Mouse (Mus musculus): Measurements from ENCODE around the gene Nde1.
"Not testable (repeated sequence)": the region's sequence is repeated elsewhere in the genome, so short reads cannot be mapped to it uniquely, and the experiment has no call there.

Nde1 gene

DNA sequence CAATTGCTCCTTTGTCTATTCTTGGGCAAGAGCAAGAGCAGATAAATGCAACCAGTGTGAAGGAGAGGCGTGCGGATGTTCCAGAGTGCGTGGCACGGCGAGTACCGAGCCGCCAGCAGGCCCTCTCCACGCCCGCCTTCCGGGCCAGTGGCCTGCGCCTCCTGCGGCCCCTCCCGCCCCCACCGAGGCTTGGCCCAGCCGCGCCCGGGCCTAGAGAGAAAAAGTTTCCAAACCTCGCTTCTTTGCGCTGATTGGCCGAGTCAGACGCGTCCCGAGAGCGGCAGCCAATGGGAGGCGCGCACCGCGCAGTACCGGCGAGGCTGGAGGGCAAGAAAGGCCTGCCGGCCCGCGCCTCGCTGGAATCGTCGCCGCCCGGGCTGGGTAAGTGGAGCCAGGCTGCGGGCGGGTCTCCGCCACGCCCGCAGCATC, at the start of gene Nde1, which contains the start of gene Marf1:
Gene Nde1, plus strand, starts transcription at position 288 of the 429 bp plus-strand sequence.
Gene Marf1, minus strand, starts transcription at position 364 of the 429 bp plus-strand sequence.
- DNase-seq: peak; percentile 91 to 93

DNA sequence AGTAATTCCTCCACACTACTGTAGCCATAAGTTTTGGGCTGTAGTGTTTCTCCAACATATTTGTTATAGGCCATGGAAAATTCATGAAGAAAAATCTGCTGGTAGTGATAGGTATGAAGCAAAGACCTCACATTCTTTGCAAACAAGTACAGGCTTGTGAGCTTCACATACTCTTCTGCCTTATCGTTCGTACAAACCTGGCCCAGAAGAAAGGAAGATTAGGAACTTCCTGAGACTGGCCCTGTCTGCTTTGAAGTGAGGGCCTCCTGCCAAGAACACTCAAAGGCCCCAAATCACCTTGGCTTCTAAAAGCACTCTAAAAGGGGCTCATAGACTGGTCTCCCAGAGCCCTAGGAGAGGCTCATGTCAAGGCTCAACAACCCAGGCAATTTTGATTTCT, 45.8 kb upstream of the Nde1 start:
- DNase-seq: no peak

DNA sequence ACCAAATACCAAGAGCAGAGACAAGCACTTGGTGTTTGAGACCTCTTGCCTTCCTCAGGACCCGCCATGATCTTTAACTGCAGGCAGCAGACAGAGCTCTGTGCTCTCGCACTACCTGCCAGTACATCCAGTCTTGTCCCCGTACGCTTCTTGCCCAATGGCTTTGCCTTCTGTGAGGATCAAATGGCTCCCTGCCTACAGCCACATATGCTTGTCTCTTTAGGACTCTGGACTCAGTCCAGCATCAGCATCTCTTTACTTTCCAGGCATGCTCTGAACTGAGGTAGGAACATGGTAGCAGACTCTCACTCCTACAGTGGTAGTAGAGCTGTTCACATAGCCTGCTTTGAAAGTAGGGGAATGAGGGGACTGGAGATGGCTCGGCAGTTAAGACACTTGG, 42.1 kb upstream of the Nde1 start:
- DNase-seq: no peak

DNA sequence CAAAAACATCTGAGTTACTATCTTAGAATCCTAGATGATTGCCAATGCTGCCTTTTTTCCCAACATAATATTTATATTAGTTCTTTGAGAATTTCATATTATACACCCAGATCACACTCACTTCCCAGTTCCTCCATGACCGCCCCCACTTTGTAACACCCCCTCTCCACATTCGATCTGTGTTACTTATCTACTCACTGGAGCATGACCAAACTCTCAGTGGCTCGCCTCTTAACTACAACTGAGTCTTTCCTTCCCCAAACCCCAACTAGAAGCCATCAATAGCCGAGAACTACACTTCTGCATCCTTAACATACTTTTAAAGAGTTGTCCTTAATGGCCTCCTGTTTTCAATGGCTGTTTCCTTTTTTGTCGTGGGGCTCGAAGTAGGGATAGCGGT, 41.5 kb upstream of the Nde1 start:
- DNase-seq: no peak

DNA sequence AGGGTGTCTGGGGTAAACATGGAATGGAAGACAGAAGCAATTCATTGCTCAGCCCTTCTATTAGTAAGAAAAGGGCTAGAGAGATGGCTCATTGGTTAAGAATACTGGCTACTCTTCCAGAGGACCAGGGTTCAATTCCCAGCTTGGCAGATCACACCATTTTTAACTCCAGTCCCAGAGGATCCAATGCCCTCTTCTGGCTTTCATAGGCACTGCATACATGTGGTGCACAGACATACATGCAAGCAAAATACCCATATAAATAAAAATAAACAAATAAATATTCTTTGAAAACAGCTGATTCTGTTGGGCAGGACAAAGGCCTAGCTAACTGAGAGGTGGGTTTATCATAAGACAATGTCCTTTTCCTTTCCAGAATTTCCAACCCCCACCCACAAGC, 40.5 kb upstream of the Nde1 start:
- no peak for DNase-seq

DNA sequence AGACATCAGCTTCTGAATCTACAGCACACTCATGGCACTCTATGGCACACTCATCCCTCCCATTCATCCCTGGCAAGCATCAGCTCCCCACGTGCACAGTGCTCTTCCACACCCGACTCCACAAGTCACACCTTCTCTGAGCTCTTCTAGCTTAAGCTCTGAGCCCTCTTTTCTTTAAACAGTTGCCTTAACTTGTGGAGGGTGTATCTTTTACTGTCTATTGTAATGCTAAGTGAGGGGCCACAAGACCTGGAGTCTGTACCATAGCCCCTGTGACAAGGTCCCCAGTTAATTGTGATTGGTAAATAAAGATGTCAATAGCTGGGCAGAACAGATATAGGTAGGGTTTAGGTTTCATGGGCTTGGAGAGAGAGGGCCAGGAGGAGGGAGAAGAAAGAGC, 39.2 kb upstream of the Nde1 start:
- no peak for DNase-seq

DNA sequence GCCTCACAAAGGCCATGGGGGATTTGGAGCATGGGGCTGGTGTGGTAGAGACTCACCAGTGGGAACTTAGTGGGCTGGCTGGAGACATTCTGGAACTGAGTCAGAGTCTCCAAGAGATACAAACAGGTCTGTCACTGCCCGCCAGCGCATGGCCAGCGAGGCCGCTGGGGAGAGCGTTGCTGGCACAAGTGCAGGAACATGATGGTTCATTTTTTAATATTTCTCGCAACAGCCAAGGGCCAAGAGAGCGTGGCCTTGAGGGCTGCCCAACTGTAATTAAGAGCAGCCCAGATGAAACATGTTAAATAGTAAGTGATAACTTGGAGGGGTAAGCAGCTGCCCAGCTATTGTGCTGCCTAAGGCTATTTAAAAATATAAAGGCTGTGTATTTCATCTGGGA, 38.4 kb upstream of the Nde1 start:
- DNase-seq: no peak

DNA sequence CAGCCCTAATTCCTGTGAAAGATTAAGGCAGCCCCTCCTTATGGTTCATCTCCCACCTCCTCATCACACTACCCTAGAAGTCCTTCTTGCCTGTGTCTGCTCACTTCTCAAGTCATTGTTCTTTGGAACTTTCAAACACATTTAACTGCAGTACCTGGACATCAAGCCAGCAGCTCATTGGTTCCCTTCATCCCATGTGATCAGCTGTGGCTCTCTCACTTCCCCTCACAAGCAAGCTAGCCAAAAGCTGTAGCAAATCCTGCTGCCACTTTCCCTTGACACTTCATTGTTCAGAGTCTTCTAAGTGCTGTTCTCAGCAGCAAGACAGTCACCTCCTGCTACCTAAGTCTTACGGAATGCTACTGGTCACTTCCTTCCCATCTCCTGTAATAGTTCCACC, 37.8 kb upstream of the Nde1 start:
- no peak for DNase-seq

DNA sequence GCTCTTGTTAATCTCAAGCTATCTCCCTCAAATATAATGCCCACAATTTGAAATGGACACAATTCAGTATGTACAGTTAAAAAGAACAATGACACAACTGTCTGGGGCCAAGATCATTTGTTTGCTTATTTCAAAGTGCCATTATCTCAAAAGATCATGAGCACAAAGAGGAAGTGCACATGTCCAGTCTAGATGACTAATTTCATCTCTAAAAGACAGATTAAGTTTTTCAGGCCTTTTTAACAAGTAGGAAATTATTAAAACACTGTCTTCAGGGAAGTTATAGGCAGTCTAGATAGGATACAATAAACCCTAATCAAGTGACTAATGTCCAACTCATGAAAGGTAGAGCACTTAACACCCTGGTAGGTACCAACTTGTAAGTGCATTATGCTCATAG, 34.1 kb upstream of the Nde1 start:
- no peak for DNase-seq

DNA sequence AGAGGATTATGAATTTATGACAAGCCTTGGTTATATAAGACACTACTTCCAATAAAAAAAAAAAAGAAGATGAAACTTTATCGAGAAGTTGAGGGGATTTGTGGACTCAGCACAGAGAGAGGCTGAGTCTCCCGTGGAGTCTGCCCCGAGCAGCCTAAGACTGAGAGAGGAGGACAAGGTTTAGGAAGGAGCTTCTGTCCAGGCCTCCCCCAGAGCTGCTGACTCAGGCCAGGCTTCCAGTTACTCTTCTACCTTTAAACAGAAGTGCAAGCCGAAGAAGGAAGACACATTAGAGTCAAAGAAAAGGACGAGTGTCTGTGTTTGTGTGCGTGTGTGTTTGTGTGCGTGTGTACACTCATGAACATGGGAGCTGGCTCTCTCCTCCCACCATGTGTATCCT, 32.3 kb upstream of the Nde1 start:
- no peak for DNase-seq

DNA sequence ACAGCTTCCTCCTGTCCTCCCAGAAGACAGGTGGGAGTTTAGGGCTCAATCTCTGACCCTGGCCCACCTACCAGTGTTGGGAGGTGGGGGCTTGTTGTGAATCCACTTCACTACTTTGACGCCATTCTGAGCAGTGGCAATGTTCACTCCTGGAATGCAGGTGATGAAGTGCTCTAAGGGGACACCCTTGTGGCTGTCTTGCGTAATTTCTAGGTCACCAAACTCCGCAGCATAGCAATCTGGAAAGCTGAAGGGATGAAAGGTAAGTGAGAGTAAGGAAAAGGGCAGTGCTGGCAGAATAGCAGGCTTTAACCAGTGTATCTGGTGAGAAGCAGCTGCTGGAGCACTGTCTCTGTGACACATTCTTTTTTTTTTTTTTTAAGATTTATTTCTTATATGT, 31.7 kb upstream of the Nde1 start:
- no peak for DNase-seq

DNA sequence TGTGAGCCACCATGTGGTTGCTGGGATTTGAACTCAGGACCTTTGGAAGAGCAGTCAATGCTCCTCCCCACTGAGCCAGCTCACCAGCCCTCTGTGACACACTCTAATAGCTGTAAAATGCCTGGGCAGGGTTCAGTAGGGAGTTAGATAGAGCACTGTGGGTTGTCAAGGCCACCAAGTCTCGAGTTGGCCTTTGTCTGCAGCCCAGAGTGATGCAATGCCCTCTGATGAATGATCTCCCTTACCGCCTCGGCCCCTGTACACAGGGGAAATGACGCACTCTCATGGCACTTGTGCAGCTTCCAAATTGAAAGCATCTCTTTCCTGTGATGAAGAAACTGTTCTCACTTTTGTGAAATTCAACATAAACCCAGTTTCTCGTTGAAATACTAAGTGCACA, 31.2 kb upstream of the Nde1 start:
- DNase-seq: no peak

DNA sequence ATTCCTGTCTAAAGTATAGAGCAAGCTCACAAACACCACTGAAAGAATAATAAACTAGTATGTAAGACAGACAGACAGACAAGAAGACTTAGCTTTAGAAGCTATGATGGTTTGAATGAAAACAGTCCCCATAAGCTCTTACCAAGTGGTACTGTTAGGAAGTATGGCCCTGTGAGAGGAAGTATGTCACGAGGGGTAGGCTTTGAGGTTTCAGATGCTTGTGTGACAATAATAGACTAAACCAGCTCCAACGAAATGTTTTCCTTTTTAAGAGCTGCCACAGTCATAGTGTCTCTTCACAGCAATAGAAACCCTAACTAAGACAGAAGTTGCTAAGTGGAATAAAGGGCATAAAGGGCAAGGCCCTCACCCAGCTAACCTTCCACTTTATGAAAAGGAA, 28.1 kb upstream of the Nde1 start:
- DNase-seq: no peak

DNA sequence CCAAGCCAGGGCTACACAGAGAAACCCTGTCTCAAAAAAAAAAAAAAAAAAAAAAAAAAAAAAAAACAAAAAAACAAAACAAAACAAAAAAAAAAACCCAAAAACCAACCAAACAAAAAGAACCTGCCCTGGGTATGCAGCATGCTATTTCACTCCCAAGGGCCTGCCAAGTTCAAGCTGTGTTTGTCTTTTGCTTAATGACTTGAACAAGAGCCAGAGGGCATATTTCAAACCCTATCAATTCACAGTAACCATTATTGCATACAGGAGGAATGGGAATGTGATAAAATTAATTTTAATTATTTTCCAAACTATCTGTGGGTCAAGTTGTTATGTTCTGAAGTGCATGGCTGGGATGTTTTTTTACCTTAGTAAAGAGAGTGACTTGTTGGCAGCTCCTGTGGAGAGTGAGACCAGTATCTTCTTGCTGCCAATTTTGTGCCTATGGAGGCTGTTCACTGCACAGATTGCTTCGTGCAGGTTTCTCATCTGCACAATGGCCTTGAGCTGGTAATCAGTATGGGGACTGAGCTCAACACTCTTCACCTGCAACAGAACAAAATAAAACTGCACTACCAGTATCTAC, 25.0 kb upstream of the Nde1 start:
- no peak for DNase-seq

DNA sequence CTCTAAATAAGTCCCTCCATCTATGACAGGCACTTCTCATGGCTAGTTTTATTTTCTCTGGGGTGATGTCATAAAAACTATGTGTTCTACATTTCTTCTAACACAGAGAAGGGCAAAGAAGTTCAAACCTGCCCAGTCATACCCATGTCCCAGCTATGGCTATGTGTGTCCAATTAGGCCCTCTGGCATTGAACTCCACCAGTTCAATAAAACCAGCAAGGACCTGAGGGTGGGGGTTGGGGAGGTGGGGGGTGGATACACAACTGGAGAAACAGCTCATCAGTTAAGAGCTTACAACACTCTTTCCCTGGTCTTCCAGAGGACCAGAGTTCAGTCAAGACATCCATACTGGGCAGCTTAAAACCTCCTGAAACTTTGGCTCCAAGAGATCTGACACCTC, 24.0 kb upstream of the Nde1 start:
- DNase-seq: no peak

DNA sequence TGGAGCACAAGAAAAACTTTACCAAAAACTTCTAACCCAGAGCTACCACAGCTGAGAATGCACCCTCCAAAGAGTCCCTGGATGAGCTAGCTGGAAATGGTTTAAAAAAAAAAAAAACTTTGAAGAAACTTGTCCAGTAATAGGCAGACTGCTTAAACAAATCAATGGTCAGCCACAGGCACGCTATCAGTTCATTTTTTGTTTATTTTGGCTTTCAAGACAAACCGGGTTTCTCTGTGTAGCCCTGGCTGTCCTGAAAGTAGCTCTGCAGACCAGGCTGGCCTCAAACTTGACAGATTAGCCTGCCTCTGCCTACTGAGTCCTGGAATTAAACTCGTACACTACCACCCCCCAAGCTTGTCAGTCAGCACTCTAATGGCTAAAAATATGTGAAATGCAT, 19.8 kb upstream of the Nde1 start:
- DNase-seq: no peak

DNA sequence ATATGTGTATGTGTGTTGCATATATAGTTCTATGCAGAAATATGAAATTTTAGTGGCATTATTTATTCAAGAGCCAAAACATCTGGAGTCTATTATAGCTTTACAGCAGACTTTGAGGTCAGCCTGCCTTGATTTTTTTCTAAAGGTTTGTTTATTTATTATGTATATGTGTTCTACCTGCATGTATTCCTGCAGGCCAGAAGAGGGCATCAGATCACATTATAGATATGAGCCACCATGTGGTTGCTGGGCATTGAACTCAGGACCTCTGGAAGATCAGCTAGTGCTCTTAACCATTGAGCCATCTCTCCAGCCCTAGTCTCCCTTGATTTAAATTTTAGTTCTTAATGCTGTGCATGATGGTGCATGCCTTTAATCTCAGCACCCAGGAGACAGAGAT, 15.4 kb upstream of the Nde1 start:
- no peak for DNase-seq

DNA sequence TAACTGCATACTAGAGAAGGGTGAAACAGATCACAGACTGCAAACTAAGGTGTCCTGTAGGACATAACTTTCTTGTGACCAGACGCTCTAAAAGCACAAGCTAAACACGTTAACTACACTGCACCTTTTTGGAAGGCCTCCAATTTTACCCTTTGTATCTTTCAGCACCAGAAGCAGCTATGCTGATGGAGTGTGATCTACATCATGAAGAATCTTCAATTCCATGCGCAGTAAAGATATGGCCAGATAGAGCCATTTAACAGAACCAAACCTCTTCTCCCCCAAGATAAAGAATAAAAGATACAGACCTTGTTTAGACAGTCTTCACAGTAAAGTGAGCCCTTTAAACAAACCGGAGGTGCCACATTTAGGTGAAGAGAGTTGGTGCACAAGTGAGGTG, 11.4 kb upstream of the Nde1 start:
- no peak for DNase-seq

DNA sequence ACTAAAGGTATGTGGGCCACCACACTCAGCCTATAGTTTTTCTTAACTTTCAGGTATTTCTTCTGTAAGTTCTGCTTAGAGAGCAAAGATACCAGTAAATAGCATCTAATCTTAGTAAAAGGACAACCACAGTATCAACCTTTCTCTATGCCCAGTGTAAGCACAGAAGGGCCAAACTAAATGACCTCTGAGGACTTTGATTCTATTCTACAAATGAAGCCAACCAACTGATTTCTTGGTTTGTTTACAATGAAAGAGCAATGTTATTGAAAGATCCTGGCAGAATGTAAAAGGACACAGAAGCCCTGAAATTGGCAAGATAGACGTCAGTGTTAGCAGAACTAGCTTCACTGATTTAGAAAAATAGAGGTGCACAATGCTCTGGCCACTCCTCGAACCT, 7.4 kb upstream of the Nde1 start:
- DNase-seq: not testable (repeated sequence)

DNA sequence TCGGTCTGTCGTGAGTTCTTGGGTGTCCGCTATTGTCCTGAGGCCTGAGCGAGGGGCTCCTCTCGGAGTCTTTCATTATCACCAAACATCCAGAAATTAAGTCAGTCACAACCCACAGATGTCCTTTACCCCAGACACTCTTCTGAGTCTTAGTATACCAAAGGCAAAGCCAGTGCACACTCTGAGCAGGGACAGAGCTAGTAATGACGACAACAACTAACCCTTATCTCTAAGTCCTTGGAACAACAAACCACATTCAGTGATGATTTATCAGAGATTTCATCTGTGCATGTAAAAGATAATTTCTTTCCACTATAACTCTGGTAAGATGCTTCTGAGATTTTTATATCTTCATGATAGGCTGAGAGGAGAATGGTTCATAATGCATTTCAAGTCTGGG, 6.8 kb upstream of the Nde1 start:
- DNase-seq: no peak

DNA sequence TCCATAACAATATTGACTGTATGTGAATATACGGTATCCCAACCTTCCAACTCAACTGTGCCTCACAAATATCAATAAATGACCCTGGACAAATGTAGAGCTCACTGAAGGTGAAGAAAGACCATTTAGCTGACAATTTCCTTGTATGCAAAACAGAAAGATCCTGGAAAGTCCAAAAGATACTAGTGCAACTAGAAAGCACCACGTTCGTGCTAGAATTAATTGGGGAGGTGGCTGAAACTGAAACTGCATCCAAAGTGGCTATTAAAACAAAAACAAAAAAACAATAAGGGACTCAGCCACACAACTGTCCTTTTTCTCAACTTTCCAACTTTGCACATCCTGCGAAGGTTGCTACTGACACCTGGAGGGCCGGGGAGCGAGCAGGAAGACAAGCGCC, 4.5 kb upstream of the Nde1 start:
- DNase-seq: no peak

DNA sequence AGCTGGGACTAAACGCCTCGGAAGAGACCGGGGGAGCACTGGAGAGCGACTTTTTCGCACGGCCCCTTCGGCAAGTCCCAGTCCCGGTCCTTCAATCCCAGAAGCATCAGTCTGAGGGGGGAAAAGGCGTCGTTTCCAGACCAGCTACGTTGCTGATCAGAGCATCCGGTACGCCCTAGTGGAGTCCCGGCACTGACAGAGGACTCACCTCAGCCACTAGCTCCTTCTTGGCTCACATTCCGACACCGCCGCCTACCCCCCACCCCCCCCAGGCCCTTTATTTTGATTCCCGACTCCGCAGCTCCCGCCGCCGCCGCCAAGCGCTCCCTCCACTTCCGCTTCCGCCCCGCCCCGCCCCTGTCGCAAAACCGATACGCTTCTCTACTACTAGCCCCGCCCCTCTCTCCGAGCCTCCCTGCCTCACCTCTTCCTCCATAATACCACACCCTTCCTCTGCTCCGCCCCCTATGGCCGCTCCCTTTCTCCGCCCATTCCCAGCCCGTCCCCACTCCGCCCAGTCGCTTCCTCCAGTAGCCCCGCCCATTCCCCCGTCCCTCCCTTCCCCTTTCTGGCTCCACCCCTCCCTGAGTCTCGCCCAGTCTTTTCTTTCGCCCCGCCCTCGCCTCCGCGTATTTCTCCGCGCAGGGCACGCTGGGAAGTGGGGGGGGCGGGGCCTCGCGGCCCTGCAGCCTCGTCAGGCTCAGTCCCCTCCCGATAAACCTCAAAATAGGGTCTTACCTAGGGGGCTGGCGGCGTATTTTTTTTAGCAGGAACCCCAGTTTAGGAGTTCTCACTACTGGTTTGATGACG, 3.9 kb upstream of the Nde1 start:
- peak; percentile 100 for DNase-seq

DNA sequence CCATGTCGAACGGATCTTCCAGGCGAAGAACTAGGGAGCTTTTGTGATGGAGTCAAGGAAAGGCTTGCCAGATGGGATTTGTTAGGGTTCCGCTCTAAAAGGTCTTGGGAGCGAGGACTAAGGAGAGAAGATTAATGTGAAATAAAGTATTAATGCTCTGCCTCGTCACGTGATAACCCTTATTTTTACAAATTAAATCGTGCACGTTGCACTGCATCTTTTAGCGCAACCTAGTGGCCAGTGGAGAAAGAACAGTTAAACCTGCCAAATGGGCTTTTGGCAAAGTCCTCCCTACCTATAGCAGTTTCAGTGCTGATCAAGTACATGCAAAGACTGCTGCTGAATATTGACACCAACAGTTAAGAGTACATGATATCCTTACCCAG, 3.3 kb upstream of the Nde1 start:
- peak; percentile 62 to 64 for DNase-seq

DNA sequence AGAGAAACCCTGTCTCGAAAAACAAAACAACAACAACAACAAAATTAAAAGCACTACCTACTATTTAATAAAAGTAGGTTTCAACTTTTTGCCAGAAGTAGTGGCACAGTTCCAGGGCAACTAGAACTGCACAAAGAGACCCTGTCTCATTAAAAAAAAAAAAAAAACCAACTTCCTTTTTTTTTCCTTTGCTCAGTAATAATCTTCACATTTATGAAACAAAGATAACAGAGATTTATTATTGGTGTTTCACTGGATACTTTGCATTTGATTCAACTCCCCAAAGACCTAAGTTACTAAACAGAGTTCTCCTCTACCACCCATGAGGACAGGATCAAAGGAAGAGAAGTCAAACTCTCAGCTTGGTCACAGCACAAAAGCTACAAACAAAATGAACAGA, 2.1 kb upstream of the Nde1 start:
- DNase-seq: no peak

DNA sequence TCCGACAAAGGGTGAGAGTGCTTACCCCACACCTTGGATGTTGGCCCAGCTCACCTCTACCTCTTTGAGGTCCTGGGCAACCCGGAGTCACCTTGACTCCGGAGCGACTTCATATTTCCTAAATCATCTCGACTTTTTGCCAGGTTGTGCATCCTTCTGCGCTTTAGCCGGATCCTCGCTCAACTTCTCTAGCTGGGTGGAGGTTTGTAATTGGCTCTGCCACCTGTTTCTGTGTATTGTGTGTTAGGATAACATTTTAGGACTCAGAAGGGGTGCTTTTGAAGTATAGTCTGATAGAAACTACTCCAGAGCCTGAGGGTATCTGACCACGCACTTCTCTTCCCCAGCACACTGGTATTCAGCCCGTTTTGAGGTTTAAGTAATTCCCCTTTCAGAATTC, 656 bp downstream of the Nde1 start:
- no peak for DNase-seq
